Mouse (Mus musculus) C2C12 (cell line): ENCODE measurements around the gene Smox.

Experiments used
- CTCF ChIP-seq: IDR thresholded peaks from one replicate; pipeline ENCODE4 v1.5.1; 2011; ENCODE audit not compliant: control insufficient read depth, insufficient read depth, insufficient read length
- MAX ChIP-seq: IDR thresholded peaks from one replicate; pipeline ENCODE4 v1.6.1; 2011; ENCODE audit warnings: mild to moderate bottlenecking, control low read depth
- USF1 ChIP-seq: IDR thresholded peaks from one replicate; pipeline ENCODE4 v1.6.1; 2011; ENCODE audit warnings: low read depth, mild to moderate bottlenecking, control low read depth, moderate library complexity

DNA sequence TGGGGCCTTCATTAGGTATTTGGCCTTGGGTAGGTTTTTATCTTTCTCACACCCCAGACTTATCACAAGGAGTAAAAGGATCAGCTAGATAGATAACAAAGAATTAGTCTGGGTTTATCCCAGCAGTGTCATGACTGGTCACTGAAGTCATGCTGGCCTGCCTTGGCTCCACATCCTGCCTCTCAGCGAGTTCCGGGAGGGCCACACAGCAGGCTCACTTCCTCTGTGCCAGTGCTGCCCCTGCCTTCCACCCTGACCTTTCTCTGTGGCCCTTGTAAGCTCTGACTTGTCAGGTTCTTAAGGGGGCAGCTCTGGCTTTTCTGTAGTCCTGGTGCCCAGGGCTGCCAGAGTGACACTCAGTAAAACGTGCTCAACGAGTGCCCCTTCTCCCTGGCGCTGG, 11.3 kb downstream of the Smox start:
- TF ChIP-seq CTCF (no peak), MAX (no peak), USF1 (no peak)
